Mouse (Mus musculus) retina, adult 2 months (tissue): ENCODE results near the gene Faxc.

Experiments used
- DNase-seq: peaks from one replicate; pipeline ENCODE4 v3.0.0-alpha.2; 2012; ENCODE audit warnings: low read depth, low spot score

Gene Faxc

DNA sequence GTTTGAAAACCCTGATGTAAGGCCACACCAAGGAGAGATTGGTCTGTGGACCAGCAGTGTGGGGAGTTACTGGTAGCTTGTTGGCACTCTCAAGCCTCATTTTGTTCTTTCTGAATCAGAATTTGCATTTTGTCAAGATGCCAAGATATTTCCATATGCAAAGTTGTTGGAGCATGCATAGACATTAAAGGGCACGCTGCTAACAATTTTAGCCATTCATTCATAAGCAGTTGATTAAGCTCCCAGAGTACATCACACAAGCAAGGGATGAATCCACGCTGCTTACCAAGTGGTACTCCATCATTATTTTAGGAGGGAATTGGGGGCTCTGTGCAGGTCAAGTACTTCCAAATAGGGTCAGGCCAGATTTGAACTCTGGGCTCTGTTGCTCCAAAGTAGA is 98.8 kb downstream of the Faxc start:
- DNase-seq, result no peak
